Mouse (Mus musculus): Measurements from ENCODE around the gene Ifnl3.
"Not testable (repeated sequence)": the region's sequence is repeated elsewhere in the genome, so short reads cannot be mapped to it uniquely, and the experiment has no call there.

Ifnl3 gene

GRCm38 (mm10) chr7:28522536-28522935 is at the start of gene Ifnl3:
TSS of gene Ifnl3 (plus strand) at chr7:28522836.
- DNase-seq: not testable (repeated sequence)

GRCm38 (mm10) chr7:28476191-28476590 is 46.4 kb upstream of the Ifnl3 start:
- DNase-seq: no peak

GRCm38 (mm10) chr7:28477363-28477762 is 45.3 kb upstream of the Ifnl3 start:
- DNase-seq: no peak

GRCm38 (mm10) chr7:28478854-28479253 is 43.8 kb upstream of the Ifnl3 start:
- peak; percentile 4 to 37 for DNase-seq

GRCm38 (mm10) chr7:28482854-28483253 is 39.8 kb upstream of the Ifnl3 start:
- no peak for DNase-seq

- DNase-seq: no peak
Observed at GRCm38 (mm10) chr7:28484192-28484591, 38.4 kb upstream of the Ifnl3 start.

- DNase-seq: peak; percentile 44 to 62
Observed at GRCm38 (mm10) chr7:28488030-28488491, 34.6 kb upstream of the Ifnl3 start.

- DNase-seq: peak; percentile 88 to 90
Observed at GRCm38 (mm10) chr7:28490410-28490809, 32.2 kb upstream of the Ifnl3 start.

- DNase-seq: peak in 1 of 2 experiments; percentile 14
Observed at GRCm38 (mm10) chr7:28490903-28491302, 31.7 kb upstream of the Ifnl3 start.

GRCm38 (mm10) chr7:28492310-28492709 is 30.3 kb upstream of the Ifnl3 start:
- DNase-seq: no peak

GRCm38 (mm10) chr7:28495426-28495825 is 27.2 kb upstream of the Ifnl3 start:
- no peak for DNase-seq

GRCm38 (mm10) chr7:28505585-28505984 is 17.1 kb upstream of the Ifnl3 start:
- peak in 1 of 2 experiments; percentile 50 for DNase-seq

- DNase-seq: not testable (repeated sequence)
Observed at GRCm38 (mm10) chr7:28509121-28509520, 13.5 kb upstream of the Ifnl3 start.

GRCm38 (mm10) chr7:28510405-28510974 is 12.1 kb upstream of the Ifnl3 start, which contains the start of gene Ifnl2:
TSS of gene Ifnl2 (minus strand) at chr7:28510455.
- not testable (repeated sequence) for DNase-seq

- no peak for DNase-seq
Observed at GRCm38 (mm10) chr7:28511441-28511840, 11.2 kb upstream of the Ifnl3 start.

- DNase-seq: peak; percentile 86 to 96
Observed at GRCm38 (mm10) chr7:28527922-28528719, 5.5 kb downstream of the Ifnl3 start.

- DNase-seq: no peak
Observed at GRCm38 (mm10) chr7:28532005-28532404, 9.4 kb downstream of the Ifnl3 start.

- not testable (repeated sequence) for DNase-seq
Observed at GRCm38 (mm10) chr7:28538886-28539285, 16.2 kb downstream of the Ifnl3 start.

GRCm38 (mm10) chr7:28540526-28540925 is 17.9 kb downstream of the Ifnl3 start, which contains the start of gene Sycn:
TSS of gene Sycn (plus strand) at chr7:28540885.
- DNase-seq: no peak

- peak; percentile 56 to 71 for DNase-seq
Observed at GRCm38 (mm10) chr7:28544051-28544601, 21.5 kb downstream of the Ifnl3 start.

GRCm38 (mm10) chr7:28545048-28545890 is 22.6 kb downstream of the Ifnl3 start:
- peak; percentile 46 to 69 for DNase-seq

- DNase-seq: no peak
Observed at GRCm38 (mm10) chr7:28545891-28546210, 23.2 kb downstream of the Ifnl3 start.

GRCm38 (mm10) chr7:28546649-28547048 is 24.0 kb downstream of the Ifnl3 start:
- DNase-seq: no peak
